Mouse (Mus musculus): Measurements from ENCODE around the gene Gstt3. TPM values are rescaled to one million over a fixed set of nuclear protein-coding genes. Genes with fewer than 3 reads are reported as not detected.
A peak's percentile ranks its signal among the peaks of the same experiment; 100 is the strongest.

The Gstt3 gene
- polyA plus RNA-seq (2015; fragmentation: Nextera tagmentation; extraction: Ambion mirVana) = 11.8 and 16.7 TPM in 2 replicates

GRCm38 (mm10) chr10:75780769-75781578 lies at the start of gene Gstt3, which contains the start of gene Gm20441:
TSS of gene Gstt3 (minus strand) at chr10:75781414.
TSS of gene Gm20441 (minus strand) at chr10:75780954.
- peak; percentile 77 for ATAC-seq (ENCODE audit: insufficient number of reproducible peaks, insufficient read depth, low FRiP score, low TSS enrichment, low read depth)
- WGBS = 2% methylated on average over 28 of the region's 28 CpGs

GRCm38 (mm10) chr10:75830275-75830670 lies 49.1 kb upstream of the Gstt3 start:
- Histone ChIP-seq H3K27me3 (peaks cover 19% of the 10 kb centered on the region; the same call in 1 of the 2 replicates), H3K4me3 (no peak overlapping the region), H3K9ac (no peak overlapping the region), H3K27ac (no peak overlapping the region), H3K4me1 (peaks cover 27% of the 10 kb centered on the region), H3K36me3 (no peaks in the 10 kb centered on the region), H3K9me3 (no peaks in the 10 kb centered on the region), H3K4me2 (no peak overlapping the region)
- 69% methylated on average over 2 of the region's 2 CpGs for WGBS
- ATAC-seq (ENCODE audit: insufficient number of reproducible peaks, insufficient read depth, low FRiP score, low TSS enrichment, low read depth) = no peak

More at GRCm38 (mm10) chr10:75780769-75781578, at the start of gene Gstt3, which contains the start of gene Gm20441:
- Histone ChIP-seq H3K9me3 (no peaks in the 10 kb centered on the region; the same call in 1 of the 2 replicates), H3K27me3 (peaks cover 15% of the 10 kb centered on the region), H3K27ac (peak within 1 kb of the TSS; percentile 39), H3K9ac (peak within 1 kb of the TSS; percentile 70), H3K4me2 (peak within 1 kb of the TSS; percentile 80), H3K4me1 (peaks cover 18% of the 10 kb centered on the region), H3K36me3 (no peaks in the 10 kb centered on the region), H3K4me3 (peak within 1 kb of the TSS; percentile 46)

GRCm38 (mm10) chr10:75829529-75830274 lies 48.5 kb upstream of the Gstt3 start:
- 78% methylated on average over 2 of the region's 2 CpGs for WGBS
- ATAC-seq (ENCODE audit: insufficient number of reproducible peaks, insufficient read depth, low FRiP score, low TSS enrichment, low read depth) = no peak
- peaks cover 19% of the 10 kb centered on the region; the same call in 1 of the 2 replicates for H3K27me3 ChIP-seq

GRCm38 (mm10) chr10:75828500-75828931 lies 47.3 kb upstream of the Gstt3 start:
- Histone ChIP-seq H3K36me3 (no peaks in the 10 kb centered on the region), H3K27ac (no peak overlapping the region), H3K9ac (no peak overlapping the region), H3K27me3 (peaks cover 7% of the 10 kb centered on the region; the same call in 1 of the 2 replicates), H3K4me1 (peaks cover 9% of the 10 kb centered on the region), H3K4me3 (no peak overlapping the region), H3K9me3 (no peaks in the 10 kb centered on the region), H3K4me2 (no peak overlapping the region)
- ATAC-seq (ENCODE audit: insufficient number of reproducible peaks, insufficient read depth, low FRiP score, low TSS enrichment, low read depth) = no peak

More at GRCm38 (mm10) chr10:75829529-75830274, 48.5 kb upstream of the Gstt3 start:
- peaks cover 21% of the 10 kb centered on the region for H3K4me1 ChIP-seq
- H3K9ac ChIP-seq = no peak overlapping the region
- no peaks in the 10 kb centered on the region for H3K36me3 ChIP-seq
- H3K4me2 ChIP-seq = no peak overlapping the region
- no peak overlapping the region for H3K4me3 ChIP-seq
- no peaks in the 10 kb centered on the region for H3K9me3 ChIP-seq
- no peak overlapping the region for H3K27ac ChIP-seq

DNA sequence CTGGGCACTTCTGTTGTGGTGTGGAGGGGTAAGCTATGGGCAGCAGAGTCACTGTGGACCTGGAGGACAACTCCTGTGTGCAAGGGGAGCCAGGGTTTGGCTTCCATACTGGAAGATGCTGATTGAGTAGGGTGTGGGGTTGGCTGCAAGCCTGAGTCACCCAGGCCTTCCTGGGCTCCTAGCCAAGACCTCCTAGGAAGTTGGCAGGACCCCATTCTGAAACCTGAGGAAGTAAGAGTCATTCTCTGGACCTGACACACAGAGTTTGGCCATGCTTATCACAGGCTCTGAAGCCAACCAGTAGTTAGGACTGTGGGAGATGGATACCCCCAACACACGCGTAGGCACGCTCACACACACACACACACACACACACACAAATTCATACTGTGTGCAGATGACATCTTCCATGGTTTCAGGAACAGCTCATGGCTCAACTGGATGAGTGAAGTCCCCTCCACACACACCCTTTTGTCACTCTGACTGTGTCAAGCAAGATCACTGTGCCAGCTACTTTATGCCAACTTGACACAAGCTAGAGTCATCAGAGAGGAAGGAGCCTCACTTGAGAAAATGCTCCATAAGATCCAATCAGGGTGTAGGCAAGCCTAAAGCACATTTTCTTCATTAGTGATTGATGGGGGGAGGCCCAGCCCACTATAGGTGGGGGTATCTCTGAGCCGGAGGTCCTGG lies 46.6 kb upstream of the Gstt3 start:
- no peak overlapping the region for H3K4me3 ChIP-seq
- H3K9ac ChIP-seq = no peak overlapping the region
- 0 out of 2 replicates have a peak, but pooled peaks cover 3% of the 10 kb centered on the region for H3K27me3 ChIP-seq
- ATAC-seq (ENCODE audit: insufficient number of reproducible peaks, insufficient read depth, low FRiP score, low TSS enrichment, low read depth) = no peak
- no peak overlapping the region for H3K4me2 ChIP-seq
- 85% methylated on average over 4 of the region's 4 CpGs for WGBS
- H3K9me3 ChIP-seq = no peaks in the 10 kb centered on the region
- no peaks in the 10 kb centered on the region for H3K36me3 ChIP-seq
- peaks cover 6% of the 10 kb centered on the region; the same call in 1 of the 2 replicates for H3K4me1 ChIP-seq
- no peak overlapping the region for H3K27ac ChIP-seq

GRCm38 (mm10) chr10:75824530-75824929 lies 43.3 kb upstream of the Gstt3 start:
- ATAC-seq (ENCODE audit: insufficient number of reproducible peaks, insufficient read depth, low FRiP score, low TSS enrichment, low read depth) = no peak
- Histone ChIP-seq H3K36me3 (no peaks in the 10 kb centered on the region), H3K4me3 (no peak overlapping the region), H3K9ac (no peak overlapping the region), H3K27ac (no peak overlapping the region), H3K9me3 (no peaks in the 10 kb centered on the region), H3K27me3 (0 out of 2 replicates have a peak, but pooled peaks cover 4% of the 10 kb centered on the region), H3K4me1 (peaks cover 6% of the 10 kb centered on the region; the same call in 1 of the 2 replicates), H3K4me2 (no peak overlapping the region)
- 84% methylated on average over 4 of the region's 4 CpGs for WGBS

GRCm38 (mm10) chr10:75823782-75824181 lies 42.6 kb upstream of the Gstt3 start:
- WGBS = 86% methylated on average over 1 of the region's 1 CpGs
- H3K36me3 ChIP-seq = no peaks in the 10 kb centered on the region

DNA sequence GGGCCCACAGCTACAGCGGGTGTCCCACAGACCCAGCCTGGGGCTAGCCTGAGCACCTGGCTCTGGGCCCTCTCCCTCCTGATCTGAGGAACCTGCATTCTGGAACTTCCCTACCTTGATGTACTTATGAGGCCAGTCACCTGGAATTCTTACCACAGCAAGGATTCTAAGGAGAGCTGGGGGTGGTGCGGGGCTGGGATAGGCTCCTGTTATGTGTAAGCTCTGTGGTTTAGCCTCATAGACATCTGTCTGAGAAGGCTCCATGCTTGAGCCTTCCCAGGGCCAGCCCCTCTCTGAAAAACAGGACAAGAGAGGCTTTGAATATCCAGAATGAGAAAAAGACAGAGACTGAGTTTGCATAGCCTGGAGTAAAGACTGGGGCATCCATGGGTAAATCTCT lies 41.2 kb upstream of the Gstt3 start, which contains the start of gene Gstt4:
Gstt4 (minus strand) TSS at position 101 of the 400 bp plus-strand sequence.
- no peak within 1 kb of the TSS for H3K27ac ChIP-seq
- H3K27me3 ChIP-seq = 0 out of 2 replicates have a peak, but pooled peaks cover 4% of the 10 kb centered on the region
- ATAC-seq (ENCODE audit: insufficient number of reproducible peaks, insufficient read depth, low FRiP score, low TSS enrichment, low read depth) = no peak
- no peaks in the 10 kb centered on the region for H3K36me3 ChIP-seq
- peaks cover 1% of the 10 kb centered on the region; the same call in 1 of the 2 replicates for H3K4me1 ChIP-seq
- H3K4me3 ChIP-seq = no peak within 1 kb of the TSS
- H3K4me2 ChIP-seq = no peak within 1 kb of the TSS
- 91% methylated on average over 2 of the region's 2 CpGs for WGBS
- H3K9ac ChIP-seq = no peak within 1 kb of the TSS
- H3K9me3 ChIP-seq = no peaks in the 10 kb centered on the region

More at GRCm38 (mm10) chr10:75823782-75824181, 42.6 kb upstream of the Gstt3 start:
- Histone ChIP-seq H3K4me1 (peaks cover 6% of the 10 kb centered on the region; the same call in 1 of the 2 replicates), H3K27me3 (0 out of 2 replicates have a peak, but pooled peaks cover 4% of the 10 kb centered on the region), H3K9me3 (no peaks in the 10 kb centered on the region), H3K27ac (no peak overlapping the region), H3K4me3 (no peak overlapping the region), H3K9ac (no peak overlapping the region), H3K4me2 (no peak overlapping the region)
- ATAC-seq (ENCODE audit: insufficient number of reproducible peaks, insufficient read depth, low FRiP score, low TSS enrichment, low read depth) = no peak

- H3K9ac ChIP-seq = no peak overlapping the region
- no peaks in the 10 kb centered on the region for H3K36me3 ChIP-seq
- no peaks in the 10 kb centered on the region for H3K4me1 ChIP-seq
- no peak overlapping the region for H3K4me2 ChIP-seq
- no peaks in the 10 kb centered on the region for H3K9me3 ChIP-seq
- no peak for ATAC-seq (ENCODE audit: insufficient number of reproducible peaks, insufficient read depth, low FRiP score, low TSS enrichment, low read depth)
- 0 out of 2 replicates have a peak, but pooled peaks cover 4% of the 10 kb centered on the region for H3K27me3 ChIP-seq
- H3K4me3 ChIP-seq = no peak overlapping the region
- 82% methylated on average over 5 of the region's 5 CpGs for WGBS
- no peak overlapping the region for H3K27ac ChIP-seq
Observed at GRCm38 (mm10) chr10:75819882-75820281, 38.7 kb upstream of the Gstt3 start.

- WGBS = 64% methylated on average over 10 of the region's 10 CpGs
- H3K9me3 ChIP-seq = no peaks in the 10 kb centered on the region
- no peak overlapping the region for H3K4me3 ChIP-seq
- no peaks in the 10 kb centered on the region for H3K36me3 ChIP-seq
- H3K4me1 ChIP-seq = no peaks in the 10 kb centered on the region
- H3K4me2 ChIP-seq = no peak overlapping the region
- H3K27me3 ChIP-seq = 0 out of 2 replicates have a peak, but pooled peaks cover 4% of the 10 kb centered on the region
- no peak for ATAC-seq (ENCODE audit: insufficient number of reproducible peaks, insufficient read depth, low FRiP score, low TSS enrichment, low read depth)
- H3K27ac ChIP-seq = no peak overlapping the region
- no peak overlapping the region for H3K9ac ChIP-seq
Observed at GRCm38 (mm10) chr10:75818641-75819040, 37.4 kb upstream of the Gstt3 start.

DNA sequence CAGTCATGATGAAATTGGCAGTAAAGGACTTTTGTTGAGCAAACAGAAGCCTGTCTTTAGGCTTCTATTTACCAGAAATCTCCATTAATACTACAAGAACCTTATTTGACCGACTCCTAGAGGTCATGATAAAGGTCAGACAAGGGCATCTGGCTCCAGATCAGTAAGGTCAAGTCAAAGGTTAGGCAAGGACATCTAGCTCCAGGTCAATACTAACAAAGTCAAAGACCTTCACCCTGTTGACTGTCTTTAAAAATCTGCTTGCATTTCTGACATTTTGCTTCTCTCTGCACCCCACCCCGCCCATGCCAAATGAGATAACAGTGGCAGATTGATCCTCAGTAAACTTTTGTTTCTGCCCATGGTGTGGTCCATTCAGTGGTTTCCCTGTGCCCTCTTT lies 23.0 kb upstream of the Gstt3 start:
- Histone ChIP-seq H3K27me3 (peaks cover 2% of the 10 kb centered on the region; the same call in 1 of the 2 replicates), H3K4me3 (no peak overlapping the region), H3K4me1 (no peaks in the 10 kb centered on the region), H3K9ac (no peak overlapping the region), H3K9me3 (no peaks in the 10 kb centered on the region), H3K27ac (no peak overlapping the region), H3K36me3 (no peaks in the 10 kb centered on the region), H3K4me2 (no peak overlapping the region)
- ATAC-seq (ENCODE audit: insufficient number of reproducible peaks, insufficient read depth, low FRiP score, low TSS enrichment, low read depth) = no peak
- WGBS = 67% methylated on average over 2 of the region's 2 CpGs

Measured in embryonic facial prominence, embryonic 13.5 days (tissue).